Mouse (Mus musculus): ENCODE results near the gene Eif4ebp2. TPM values are rescaled to one million over a fixed set of nuclear protein-coding genes. Genes with fewer than 3 reads are reported as not detected.

Eif4ebp2 gene
- total RNA-seq (2014; rRNA removed; ENCODE audit: low replicate concordance): 14.7 and 24.4 TPM in 2 replicates
- polyA plus RNA-seq (2015; fragmentation: Nextera tagmentation; extraction: Ambion mirVana): 38.7 and 40.0 TPM in 2 replicates

- TF ChIP-seq CTCF (IDR thresholded peaks at IDR 0.05; ENCODE audit: low read depth): no peak
- 0 out of 2 replicates have a peak, but pooled peaks have one; percentile 18 for TF ChIP-seq EP300 (IDR thresholded peaks at IDR 0.05; ENCODE audit: low read depth)
- Histone ChIP-seq H3K9me3 (replicated peaks; ENCODE audit: control insufficient read depth, low read length) (no peaks in the 10 kb centered on the region), H3K4me1 (ENCODE audit: control insufficient read depth, insufficient read depth) (0 out of 2 replicates have a peak, but pooled peaks cover 11% of the 10 kb centered on the region), H3K9ac (replicated peaks; ENCODE audit: low read depth, low read length) (peak within 1 kb of the TSS; percentile 84), H3K27me3 (ENCODE audit: control insufficient read depth, insufficient read depth, low read length) (no peaks in the 10 kb centered on the region), H3K27ac (ENCODE audit: low read depth) (peak within 1 kb of the TSS; percentile 84), H3K4me3 (ENCODE audit: low read depth, low read length) (peak within 1 kb of the TSS; percentile 97), H3K4me2 (ENCODE audit: low read depth, low read length) (peak within 1 kb of the TSS; percentile 90), H3K36me3 (replicated peaks; ENCODE audit: control insufficient read depth, insufficient read depth, low read length) (no peaks in the 10 kb centered on the region)
- ATAC-seq (ENCODE audit: insufficient read depth, low read depth) (peak; percentile 99), DNase-seq (ENCODE audit: low spot score) (peak; percentile 98)
- 1% methylated on average over 32 of the region's 36 CpGs for WGBS
Measured at GRCm38 (mm10) chr10:61452645-61453044, at the start of gene Eif4ebp2. Gene Eif4ebp2, minus strand, starts transcription at chr10:61452661.

GRCm38 (mm10) chr10:61500756-61501155 lies 48.3 kb upstream of the Eif4ebp2 start:
- 73% methylated on average over 7 of the region's 7 CpGs for WGBS
- TF ChIP-seq EP300 (IDR thresholded peaks at IDR 0.05; ENCODE audit: low read depth) (no peak), CTCF (IDR thresholded peaks at IDR 0.05; ENCODE audit: low read depth) (no peak)
- DNase-seq (ENCODE audit: low spot score): no peak
- no peak overlapping the region for H3K4me2 ChIP-seq (ENCODE audit: low read depth, low read length)
- H3K9ac ChIP-seq (replicated peaks; ENCODE audit: low read depth, low read length): no peak overlapping the region
- no peaks in the 10 kb centered on the region for H3K36me3 ChIP-seq (replicated peaks; ENCODE audit: control insufficient read depth, insufficient read depth, low read length)
- peaks cover 8% of the 10 kb centered on the region for H3K4me1 ChIP-seq (ENCODE audit: control insufficient read depth, insufficient read depth)
- no peak overlapping the region for H3K4me3 ChIP-seq (ENCODE audit: low read depth, low read length)
- H3K9me3 ChIP-seq (replicated peaks; ENCODE audit: control insufficient read depth, low read length): no peaks in the 10 kb centered on the region
- ATAC-seq (ENCODE audit: insufficient read depth, low read depth): no peak
- no peaks in the 10 kb centered on the region for H3K27me3 ChIP-seq (ENCODE audit: control insufficient read depth, insufficient read depth, low read length)
- no peak overlapping the region for H3K27ac ChIP-seq (ENCODE audit: low read depth)

- no peaks in the 10 kb centered on the region for H3K9me3 ChIP-seq (replicated peaks; ENCODE audit: control insufficient read depth, low read length)
- H3K4me1 ChIP-seq (ENCODE audit: control insufficient read depth, insufficient read depth): peaks cover 8% of the 10 kb centered on the region
- no peak for DNase-seq (ENCODE audit: low spot score)
- 86% methylated on average over 20 of the region's 20 CpGs for WGBS
- no peaks in the 10 kb centered on the region for H3K36me3 ChIP-seq (replicated peaks; ENCODE audit: control insufficient read depth, insufficient read depth, low read length)
- no peak for ATAC-seq (ENCODE audit: insufficient read depth, low read depth)
- no peak overlapping the region for H3K4me2 ChIP-seq (ENCODE audit: low read depth, low read length)
- H3K4me3 ChIP-seq (ENCODE audit: low read depth, low read length): no peak overlapping the region
- H3K9ac ChIP-seq (replicated peaks; ENCODE audit: low read depth, low read length): no peak overlapping the region
- no peaks in the 10 kb centered on the region for H3K27me3 ChIP-seq (ENCODE audit: control insufficient read depth, insufficient read depth, low read length)
- H3K27ac ChIP-seq (ENCODE audit: low read depth): no peak overlapping the region
- TF ChIP-seq CTCF (IDR thresholded peaks at IDR 0.05; ENCODE audit: low read depth) (no peak), EP300 (IDR thresholded peaks at IDR 0.05; ENCODE audit: low read depth) (no peak)
Measured at GRCm38 (mm10) chr10:61499505-61500466, 47.3 kb upstream of the Eif4ebp2 start.

GRCm38 (mm10) chr10:61496231-61496630 lies 43.8 kb upstream of the Eif4ebp2 start:
- WGBS: 43% methylated on average over 9 of the region's 9 CpGs
- Histone ChIP-seq H3K27me3 (ENCODE audit: control insufficient read depth, insufficient read depth, low read length) (no peaks in the 10 kb centered on the region), H3K9ac (replicated peaks; ENCODE audit: low read depth, low read length) (no peak overlapping the region; the same call in 1 of the 2 replicates), H3K4me3 (ENCODE audit: low read depth, low read length) (no peak overlapping the region), H3K36me3 (replicated peaks; ENCODE audit: control insufficient read depth, insufficient read depth, low read length) (no peaks in the 10 kb centered on the region), H3K4me2 (ENCODE audit: low read depth, low read length) (no peak overlapping the region), H3K9me3 (replicated peaks; ENCODE audit: control insufficient read depth, low read length) (no peaks in the 10 kb centered on the region), H3K4me1 (ENCODE audit: control insufficient read depth, insufficient read depth) (peaks cover 8% of the 10 kb centered on the region), H3K27ac (ENCODE audit: low read depth) (no peak overlapping the region)
- ATAC-seq (ENCODE audit: insufficient read depth, low read depth): no peak
- no peak for DNase-seq (ENCODE audit: low spot score)
- TF ChIP-seq EP300 (IDR thresholded peaks at IDR 0.05; ENCODE audit: low read depth) (no peak), CTCF (IDR thresholded peaks at IDR 0.05; ENCODE audit: low read depth) (no peak)

- Histone ChIP-seq H3K27me3 (ENCODE audit: control insufficient read depth, insufficient read depth, low read length) (no peaks in the 10 kb centered on the region), H3K4me3 (ENCODE audit: low read depth, low read length) (no peak overlapping the region), H3K9ac (replicated peaks; ENCODE audit: low read depth, low read length) (no peak overlapping the region), H3K9me3 (replicated peaks; ENCODE audit: control insufficient read depth, low read length) (no peaks in the 10 kb centered on the region), H3K4me1 (ENCODE audit: control insufficient read depth, insufficient read depth) (peaks cover 8% of the 10 kb centered on the region), H3K4me2 (ENCODE audit: low read depth, low read length) (no peak overlapping the region), H3K36me3 (replicated peaks; ENCODE audit: control insufficient read depth, insufficient read depth, low read length) (no peaks in the 10 kb centered on the region), H3K27ac (ENCODE audit: low read depth) (no peak overlapping the region)
- ATAC-seq (ENCODE audit: insufficient read depth, low read depth): no peak
- DNase-seq (ENCODE audit: low spot score): no peak
- TF ChIP-seq EP300 (IDR thresholded peaks at IDR 0.05; ENCODE audit: low read depth): no peak
- no peak for TF ChIP-seq CTCF (IDR thresholded peaks at IDR 0.05; ENCODE audit: low read depth)
- 65% methylated on average over 4 of the region's 4 CpGs for WGBS
Measured at GRCm38 (mm10) chr10:61495461-61495860, 43.0 kb upstream of the Eif4ebp2 start.
